Mouse (Mus musculus) heart, embryonic 12.5 days (tissue): ENCODE results near the gene Flii. TPM values are rescaled to one million over a fixed set of nuclear protein-coding genes. Genes with fewer than 3 reads are reported as not detected.
A peak's percentile ranks its signal among the peaks of the same experiment; 100 is the strongest.

Experiments used
- ATAC-seq: fragments of 200-750 bp; cut with Nextera tagmentation; 2 replicates; pipeline ENCODE4 v1.8.0; 2017; ENCODE audit warnings: moderate TSS enrichment, moderate library complexity; ENCODE audit not compliant: insufficient number of reproducible peaks, low FRiP score
- H3K27ac ChIP-seq: fragments of 300-500 bp; sonication (generic); 2 replicates; pipeline ENCODE4 v1.5.1; 2016; ENCODE audit warnings: mild to moderate bottlenecking, moderate library complexity; ENCODE audit not compliant: poor library complexity, severe bottlenecking
- H3K27me3 ChIP-seq: fragments of 300-500 bp; sonication (generic); replicated peaks from 2 replicates; pipeline ENCODE4 v1.6.1; 2016; ENCODE audit warnings: mild to moderate bottlenecking, moderate library complexity
- H3K36me3 ChIP-seq: fragments of 300-500 bp; sonication (generic); 2 replicates; pipeline ENCODE4 v1.6.1; 2016; ENCODE audit warnings: mild to moderate bottlenecking, moderate library complexity
- H3K4me1 ChIP-seq: fragments of 300-500 bp; sonication (generic); replicated peaks from 2 replicates; pipeline ENCODE4 v1.6.1; 2016; ENCODE audit warnings: mild to moderate bottlenecking
- H3K4me2 ChIP-seq: fragments of 300-500 bp; sonication (generic); 2 replicates; pipeline ENCODE4 v1.6.1; 2016; ENCODE audit warnings: mild to moderate bottlenecking, moderate library complexity
- H3K4me3 ChIP-seq: fragments of 300-500 bp; sonication (generic); 2 replicates; pipeline ENCODE4 v1.5.1; 2016; ENCODE audit warnings: mild to moderate bottlenecking
- H3K9ac ChIP-seq: fragments of 300-500 bp; sonication (generic); 2 replicates; pipeline ENCODE4 v1.6.1; 2016; ENCODE audit warnings: mild to moderate bottlenecking, moderate library complexity
- H3K9me3 ChIP-seq: fragments of 300-500 bp; sonication (generic); replicated peaks from 2 replicates; pipeline ENCODE4 v1.6.1; 2016; ENCODE audit warnings: mild to moderate bottlenecking, moderate library complexity
- WGBS: fragments of 180-500 bp; shearing (Covaris S2); methylation state at CpG from one replicate; pipeline ENCODE4 v1.1.7; 2016; 5-methylcytosine and 5-hydroxymethylcytosine counted together
- polyA plus RNA-seq: library from polyadenylated mRNA; unstranded; fragments of >200 nt; fragmentation: Nextera tagmentation; extraction: Ambion mirVana; gene quantifications from 2 replicates; pipeline ENCODE4 v1.2.1, GENCODE M21; 2016

The Flii gene
- polyA plus RNA-seq, 1 experiment from 2014 or later: 87.6 TPM

DNA sequence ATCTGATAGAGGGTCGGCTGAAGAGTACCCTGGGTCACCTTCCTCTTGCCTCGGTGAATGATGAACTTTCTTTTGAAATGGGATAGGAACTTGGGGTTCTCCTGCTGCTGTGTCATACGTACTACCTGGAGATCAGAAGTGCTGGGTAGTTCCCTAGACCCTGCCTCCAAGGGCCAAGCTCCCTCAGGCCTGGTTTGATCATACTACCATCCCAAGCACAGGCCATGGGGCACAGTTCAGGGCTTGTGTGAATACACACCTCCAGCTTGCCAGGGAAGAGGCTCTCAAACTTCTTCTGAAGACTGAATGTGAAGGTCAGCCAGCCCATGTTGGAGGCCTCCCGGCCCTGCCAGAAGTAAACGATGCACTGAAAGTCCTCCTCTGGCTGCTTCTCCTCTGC, 11.2 kb downstream of the Flii start:
- WGBS: 75% methylated on average over 5 of the region's 5 CpGs
- no peak overlapping the region for H3K4me2 ChIP-seq
- H3K36me3 ChIP-seq: peaks cover 96% of the 10 kb centered on the region
- no peak for ATAC-seq
- no peak overlapping the region for H3K9ac ChIP-seq
- no peaks in the 10 kb centered on the region for H3K27me3 ChIP-seq
- no peak overlapping the region for H3K4me3 ChIP-seq
- H3K9me3 ChIP-seq: no peaks in the 10 kb centered on the region
- peaks cover 18% of the 10 kb centered on the region for H3K4me1 ChIP-seq
- H3K27ac ChIP-seq: no peak overlapping the region

DNA sequence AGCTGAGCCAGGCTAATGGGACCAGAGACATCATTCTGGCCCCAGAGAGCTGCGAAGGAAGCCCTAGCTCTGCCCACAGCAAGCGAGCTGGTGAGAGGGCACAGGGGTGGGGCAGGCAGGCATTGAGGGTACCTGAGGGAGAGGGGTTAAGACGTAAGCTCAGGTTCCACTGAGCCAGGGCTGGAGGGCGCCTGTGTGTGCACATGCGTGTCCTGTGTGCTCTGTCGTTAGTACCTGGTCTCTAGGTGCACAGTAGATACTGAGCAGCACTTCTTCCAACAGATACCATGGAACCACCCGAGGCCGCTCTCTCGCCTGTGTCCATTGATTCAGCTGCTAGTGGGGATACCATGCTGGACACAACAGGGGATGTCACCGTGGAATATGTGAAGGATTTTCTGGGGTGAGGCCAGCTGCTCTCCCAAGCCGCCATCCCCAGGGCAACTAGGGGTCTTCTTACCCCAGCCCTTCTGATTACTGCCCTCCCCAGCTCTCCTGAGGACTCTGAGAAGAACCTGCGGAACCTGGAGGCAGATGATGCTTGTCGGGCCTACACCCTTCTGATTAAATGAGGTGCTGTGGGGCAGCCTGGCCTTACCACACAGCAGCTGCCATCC, 14.3 kb downstream of the Flii start:
- no peaks in the 10 kb centered on the region for H3K27me3 ChIP-seq
- H3K9me3 ChIP-seq: no peaks in the 10 kb centered on the region
- H3K9ac ChIP-seq: no peak overlapping the region
- no peak overlapping the region for H3K4me2 ChIP-seq
- ATAC-seq: no peak
- no peak overlapping the region for H3K27ac ChIP-seq
- no peak overlapping the region for H3K4me3 ChIP-seq
- WGBS: 92% methylated on average over 13 of the region's 13 CpGs
- peaks cover 7% of the 10 kb centered on the region for H3K4me1 ChIP-seq
- H3K36me3 ChIP-seq: peaks cover 100% of the 10 kb centered on the region

DNA sequence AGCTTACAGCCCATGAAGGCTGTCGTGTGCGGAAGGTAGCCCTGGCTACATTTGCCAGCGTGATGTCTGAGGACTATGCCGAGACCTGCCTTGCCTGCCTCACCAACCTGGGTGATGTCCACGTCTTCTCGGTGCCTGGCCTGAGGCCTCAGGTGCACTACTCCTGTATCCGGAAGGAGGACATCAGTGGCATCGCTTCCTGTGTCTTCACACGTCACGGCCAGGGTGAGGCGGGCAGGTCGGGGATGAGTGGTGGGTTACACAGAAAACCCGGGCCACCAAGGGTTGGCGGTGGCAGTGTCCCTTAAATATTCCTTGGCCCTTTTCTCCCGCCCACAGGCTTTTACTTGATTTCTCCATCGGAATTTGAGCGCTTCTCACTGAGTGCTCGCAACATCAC, 15.0 kb downstream of the Flii start:
- Histone ChIP-seq H3K4me1 (peaks cover 12% of the 10 kb centered on the region), H3K9me3 (no peaks in the 10 kb centered on the region), H3K27me3 (no peaks in the 10 kb centered on the region), H3K4me3 (no peak overlapping the region), H3K9ac (no peak overlapping the region), H3K4me2 (no peak overlapping the region), H3K36me3 (peaks cover 100% of the 10 kb centered on the region), H3K27ac (no peak overlapping the region)
- WGBS: 92% methylated on average over 18 of the region's 18 CpGs
- no peak for ATAC-seq

GRCm38 (mm10) chr11:60711218-60711617, 15.8 kb downstream of the Flii start:
- WGBS: 92% methylated on average over 17 of the region's 17 CpGs
- no peak overlapping the region for H3K4me2 ChIP-seq
- H3K27me3 ChIP-seq: no peaks in the 10 kb centered on the region
- ATAC-seq: no peak
- H3K9me3 ChIP-seq: no peaks in the 10 kb centered on the region
- peaks cover 8% of the 10 kb centered on the region; the same call in 1 of the 2 replicates for H3K4me1 ChIP-seq
- peaks cover 100% of the 10 kb centered on the region for H3K36me3 ChIP-seq
- no peak overlapping the region for H3K9ac ChIP-seq
- no peak overlapping the region for H3K4me3 ChIP-seq
- no peak overlapping the region for H3K27ac ChIP-seq

- Histone ChIP-seq H3K4me3 (no peak overlapping the region), H3K4me2 (no peak overlapping the region), H3K36me3 (peaks cover 100% of the 10 kb centered on the region), H3K27me3 (no peaks in the 10 kb centered on the region), H3K27ac (no peak overlapping the region), H3K4me1 (peaks cover 8% of the 10 kb centered on the region; the same call in 1 of the 2 replicates), H3K9me3 (no peaks in the 10 kb centered on the region), H3K9ac (no peak overlapping the region)
- WGBS: 93% methylated on average over 45 of the region's 45 CpGs
- no peak for ATAC-seq
Observed at GRCm38 (mm10) chr11:60709481-60710465, 17.3 kb downstream of the Flii start.

- Histone ChIP-seq H3K4me2 (no peak overlapping the region), H3K27ac (no peak overlapping the region), H3K36me3 (peaks cover 100% of the 10 kb centered on the region), H3K9ac (no peak overlapping the region), H3K27me3 (no peaks in the 10 kb centered on the region), H3K9me3 (no peaks in the 10 kb centered on the region), H3K4me3 (no peak overlapping the region), H3K4me1 (peaks cover 8% of the 10 kb centered on the region; the same call in 1 of the 2 replicates)
- no peak for ATAC-seq
- WGBS: 90% methylated on average over 10 of the region's 10 CpGs
Observed at GRCm38 (mm10) chr11:60708631-60709030, 18.4 kb downstream of the Flii start.

GRCm38 (mm10) chr11:60707672-60708071, 19.4 kb downstream of the Flii start:
- no peak overlapping the region for H3K9ac ChIP-seq
- H3K4me3 ChIP-seq: no peak overlapping the region
- H3K9me3 ChIP-seq: no peaks in the 10 kb centered on the region
- peaks cover 92% of the 10 kb centered on the region for H3K36me3 ChIP-seq
- ATAC-seq: peak; percentile 62
- peak overlapping the region; percentile 21 for H3K27ac ChIP-seq
- 70% methylated on average over 3 of the region's 3 CpGs for WGBS
- H3K4me2 ChIP-seq: no peak overlapping the region
- peaks cover 18% of the 10 kb centered on the region for H3K4me1 ChIP-seq
- H3K27me3 ChIP-seq: no peaks in the 10 kb centered on the region

- no peak overlapping the region for H3K4me2 ChIP-seq
- no peaks in the 10 kb centered on the region for H3K9me3 ChIP-seq
- no peak overlapping the region for H3K4me3 ChIP-seq
- peaks cover 21% of the 10 kb centered on the region for H3K4me1 ChIP-seq
- 87% methylated on average over 14 of the region's 14 CpGs for WGBS
- no peak overlapping the region for H3K9ac ChIP-seq
- no peak for ATAC-seq
- H3K27me3 ChIP-seq: no peaks in the 10 kb centered on the region
- H3K36me3 ChIP-seq: peaks cover 87% of the 10 kb centered on the region
- peak overlapping the region; percentile 21; the same call in 1 of the 2 replicates for H3K27ac ChIP-seq
Observed at GRCm38 (mm10) chr11:60706696-60707480, 20.2 kb downstream of the Flii start.

DNA sequence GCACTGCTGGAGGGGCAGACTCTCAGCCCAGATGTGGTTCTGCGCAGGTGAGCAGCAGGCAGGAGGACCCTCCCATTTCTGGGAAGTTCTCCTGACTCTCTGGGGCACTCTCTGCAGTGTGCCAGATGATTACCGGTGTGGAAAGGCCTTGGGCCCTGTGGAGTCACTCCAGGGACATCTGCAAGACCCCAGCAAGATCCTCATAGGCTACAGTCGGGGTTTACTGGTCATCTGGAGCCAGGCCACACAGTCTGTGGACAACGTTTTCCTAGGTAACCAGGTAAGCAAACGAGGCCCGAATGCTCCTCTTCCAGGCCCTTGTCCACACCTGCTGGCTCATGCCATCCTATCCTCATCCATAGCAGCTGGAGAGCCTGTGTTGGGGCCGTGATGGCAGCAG, 21.0 kb downstream of the Flii start:
- peaks cover 29% of the 10 kb centered on the region for H3K4me1 ChIP-seq
- H3K36me3 ChIP-seq: peaks cover 78% of the 10 kb centered on the region
- no peaks in the 10 kb centered on the region for H3K27me3 ChIP-seq
- no peak overlapping the region for H3K27ac ChIP-seq
- H3K9me3 ChIP-seq: no peaks in the 10 kb centered on the region
- H3K4me2 ChIP-seq: no peak overlapping the region
- no peak overlapping the region for H3K4me3 ChIP-seq
- H3K9ac ChIP-seq: no peak overlapping the region
- ATAC-seq: no peak
- 86% methylated on average over 7 of the region's 7 CpGs for WGBS

DNA sequence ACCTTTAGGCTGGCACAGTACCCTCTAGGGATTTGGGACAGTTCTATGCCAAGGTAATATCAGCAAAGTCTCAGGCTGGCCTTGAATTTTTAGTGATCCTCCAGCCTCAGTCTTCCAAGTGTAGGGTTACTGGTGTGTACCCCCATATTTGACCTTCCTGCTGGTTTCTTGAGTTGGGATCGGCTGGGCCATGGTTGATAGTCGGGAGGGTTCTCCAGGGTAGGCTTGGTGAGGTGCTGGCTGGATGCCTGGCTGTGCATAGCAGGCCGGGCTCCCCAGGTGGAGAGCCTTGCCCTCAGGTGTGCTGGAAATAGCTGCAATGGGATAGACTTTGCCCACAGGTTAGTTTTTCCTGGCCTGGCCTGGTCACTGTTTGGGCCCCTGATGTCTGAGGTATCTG, 21.8 kb downstream of the Flii start:
- Histone ChIP-seq H3K27ac (no peak overlapping the region), H3K4me1 (peaks cover 38% of the 10 kb centered on the region), H3K9ac (no peak overlapping the region), H3K27me3 (no peaks in the 10 kb centered on the region), H3K36me3 (peaks cover 70% of the 10 kb centered on the region), H3K9me3 (no peaks in the 10 kb centered on the region), H3K4me2 (no peak overlapping the region), H3K4me3 (no peak overlapping the region)
- 92% methylated on average over 3 of the region's 3 CpGs for WGBS
- ATAC-seq: no peak
